Mouse (Mus musculus) hindbrain, embryonic 13.5 days (tissue): ENCODE results near the gene Stat3. TPM values are rescaled to one million over a fixed set of nuclear protein-coding genes. Genes with fewer than 3 reads are reported as not detected.

ENCODE experiments used
- ATAC-seq: fragments of 200-750 bp; cut with Nextera tagmentation; 2 replicates; pipeline ENCODE4 v1.8.0; 2017; ENCODE audit warnings: moderate TSS enrichment; ENCODE audit not compliant: low FRiP score
- H3K27ac ChIP-seq: fragments of 300-500 bp; sonication (generic); 2 replicates; pipeline ENCODE4 v1.5.1; 2015; ENCODE audit warnings: inconsistent platforms, mild to moderate bottlenecking, moderate library complexity
- H3K27me3 ChIP-seq: fragments of 300-500 bp; sonication (generic); 2 replicates; pipeline ENCODE4 v1.6.1; 2015; ENCODE audit warnings: mild to moderate bottlenecking, inconsistent platforms
- H3K36me3 ChIP-seq: fragments of 300-500 bp; sonication (generic); 2 replicates; pipeline ENCODE4 v1.6.1; 2015; ENCODE audit warnings: mild to moderate bottlenecking, inconsistent platforms
- H3K4me1 ChIP-seq: fragments of 300-500 bp; sonication (generic); replicated peaks from 2 replicates; pipeline ENCODE4 v1.6.1; 2015; ENCODE audit warnings: inconsistent platforms
- H3K4me2 ChIP-seq: fragments of 300-500 bp; sonication (generic); 2 replicates; pipeline ENCODE4 v1.6.1; 2015; ENCODE audit warnings: inconsistent platforms, mild to moderate bottlenecking, moderate library complexity
- H3K4me3 ChIP-seq: fragments of 300-500 bp; sonication (generic); 2 replicates; pipeline ENCODE4 v1.5.1; 2015; ENCODE audit warnings: mild to moderate bottlenecking, inconsistent platforms
- H3K9ac ChIP-seq: fragments of 300-500 bp; sonication (generic); 2 replicates; pipeline ENCODE4 v1.6.1; 2015; ENCODE audit warnings: mild to moderate bottlenecking, inconsistent platforms
- H3K9me3 ChIP-seq: fragments of 300-500 bp; sonication (generic); 2 replicates; pipeline ENCODE4 v1.6.1; 2016; ENCODE audit warnings: inconsistent platforms
- WGBS: fragments of 180-500 bp; shearing (Covaris S2); methylation state at CpG from one replicate; pipeline ENCODE4 v1.1.7; 2015; 5-methylcytosine and 5-hydroxymethylcytosine counted together
- polyA plus RNA-seq: library from polyadenylated mRNA; unstranded; fragments of >200 nt; fragmentation: Nextera tagmentation; extraction: Ambion mirVana; gene quantifications from 2 replicates; pipeline ENCODE4 v1.2.1, GENCODE M21; 2015

Stat3 gene
- polyA plus RNA-seq, 1 experiment from 2014 or later: 53.3 TPM

GRCm38 (mm10) chr11:100959826-100960225 is 20.5 kb upstream of the Stat3 start:
- no peak for ATAC-seq
- no peak overlapping the region for H3K9ac ChIP-seq
- H3K4me1 ChIP-seq: peaks cover 11% of the 10 kb centered on the region
- WGBS: 32% methylated on average over 3 of the region's 3 CpGs
- no peak overlapping the region for H3K4me3 ChIP-seq
- peaks cover 48% of the 10 kb centered on the region for H3K27me3 ChIP-seq
- no peaks in the 10 kb centered on the region for H3K9me3 ChIP-seq
- H3K27ac ChIP-seq: no peak overlapping the region
- H3K36me3 ChIP-seq: no peaks in the 10 kb centered on the region
- H3K4me2 ChIP-seq: no peak overlapping the region

GRCm38 (mm10) chr11:100959464-100959810 is 20.1 kb upstream of the Stat3 start:
- peak overlapping the region; percentile 24 for H3K4me3 ChIP-seq
- no peaks in the 10 kb centered on the region for H3K36me3 ChIP-seq
- no peak for ATAC-seq
- H3K27ac ChIP-seq: no peak overlapping the region
- no peaks in the 10 kb centered on the region for H3K9me3 ChIP-seq
- H3K4me2 ChIP-seq: peak overlapping the region; percentile 48
- peaks cover 45% of the 10 kb centered on the region for H3K27me3 ChIP-seq
- WGBS: 4% methylated on average over 14 of the region's 14 CpGs
- H3K4me1 ChIP-seq: peaks cover 11% of the 10 kb centered on the region
- no peak overlapping the region for H3K9ac ChIP-seq

- 8% methylated on average over 76 of the region's 76 CpGs for WGBS
- Histone ChIP-seq H3K4me3 (peak overlapping the region; percentile 24), H3K4me2 (peak overlapping the region; percentile 48), H3K4me1 (peaks cover 11% of the 10 kb centered on the region), H3K27ac (no peak overlapping the region), H3K36me3 (no peaks in the 10 kb centered on the region), H3K27me3 (peaks cover 39% of the 10 kb centered on the region), H3K9me3 (no peaks in the 10 kb centered on the region), H3K9ac (peak overlapping the region; percentile 36)
- no peak for ATAC-seq
Measured at GRCm38 (mm10) chr11:100958613-100959463, 19.5 kb upstream of the Stat3 start.

- no peak overlapping the region for H3K9ac ChIP-seq
- WGBS: 34% methylated on average over 6 of the region's 6 CpGs
- no peak for ATAC-seq
- no peak overlapping the region for H3K4me2 ChIP-seq
- H3K4me3 ChIP-seq: no peak overlapping the region
- H3K27ac ChIP-seq: no peak overlapping the region
- peaks cover 33% of the 10 kb centered on the region for H3K27me3 ChIP-seq
- peaks cover 11% of the 10 kb centered on the region for H3K4me1 ChIP-seq
- no peaks in the 10 kb centered on the region for H3K9me3 ChIP-seq
- H3K36me3 ChIP-seq: no peaks in the 10 kb centered on the region
Measured at GRCm38 (mm10) chr11:100957915-100958469, 18.7 kb upstream of the Stat3 start.

GRCm38 (mm10) chr11:100957244-100957643 is 17.9 kb upstream of the Stat3 start:
- Histone ChIP-seq H3K27me3 (peaks cover 33% of the 10 kb centered on the region), H3K4me2 (no peak overlapping the region), H3K4me3 (no peak overlapping the region), H3K9me3 (no peaks in the 10 kb centered on the region), H3K4me1 (peaks cover 12% of the 10 kb centered on the region), H3K27ac (no peak overlapping the region), H3K9ac (no peak overlapping the region), H3K36me3 (no peaks in the 10 kb centered on the region)
- no peak for ATAC-seq
- WGBS: 5% methylated on average over 5 of the region's 5 CpGs

GRCm38 (mm10) chr11:100949540-100949939 is 10.2 kb upstream of the Stat3 start:
- no peaks in the 10 kb centered on the region for H3K27me3 ChIP-seq
- H3K4me2 ChIP-seq: no peak overlapping the region
- ATAC-seq: no peak
- peaks cover 6% of the 10 kb centered on the region; the same call in 1 of the 2 replicates for H3K4me1 ChIP-seq
- 100% methylated on average over 1 of the region's 1 CpGs for WGBS
- H3K27ac ChIP-seq: no peak overlapping the region
- H3K36me3 ChIP-seq: no peaks in the 10 kb centered on the region
- no peaks in the 10 kb centered on the region for H3K9me3 ChIP-seq
- H3K9ac ChIP-seq: no peak overlapping the region
- H3K4me3 ChIP-seq: no peak overlapping the region

GRCm38 (mm10) chr11:100948317-100948716 is 9.0 kb upstream of the Stat3 start:
- H3K9me3 ChIP-seq: no peaks in the 10 kb centered on the region
- no peak overlapping the region for H3K9ac ChIP-seq
- H3K4me3 ChIP-seq: no peak overlapping the region
- 61% methylated on average over 4 of the region's 4 CpGs for WGBS
- H3K27me3 ChIP-seq: no peaks in the 10 kb centered on the region
- peaks cover 6% of the 10 kb centered on the region; the same call in 1 of the 2 replicates for H3K4me1 ChIP-seq
- H3K27ac ChIP-seq: no peak overlapping the region
- ATAC-seq: no peak
- no peak overlapping the region for H3K4me2 ChIP-seq
- H3K36me3 ChIP-seq: no peaks in the 10 kb centered on the region

- H3K27me3 ChIP-seq: no peaks in the 10 kb centered on the region
- H3K4me2 ChIP-seq: no peak overlapping the region
- no peak overlapping the region for H3K9ac ChIP-seq
- no peaks in the 10 kb centered on the region for H3K9me3 ChIP-seq
- no peak overlapping the region for H3K4me3 ChIP-seq
- no peak for ATAC-seq
- peaks cover 6% of the 10 kb centered on the region; the same call in 1 of the 2 replicates for H3K4me1 ChIP-seq
- H3K36me3 ChIP-seq: no peaks in the 10 kb centered on the region
- no peak overlapping the region for H3K27ac ChIP-seq
Measured at GRCm38 (mm10) chr11:100947548-100947947, 8.2 kb upstream of the Stat3 start.

GRCm38 (mm10) chr11:100946862-100947261 is 7.5 kb upstream of the Stat3 start:
- no peak for ATAC-seq
- Histone ChIP-seq H3K27me3 (0 out of 2 replicates have a peak, but pooled peaks cover 3% of the 10 kb centered on the region), H3K9me3 (no peaks in the 10 kb centered on the region), H3K4me2 (no peak overlapping the region), H3K27ac (no peak overlapping the region), H3K4me1 (peaks cover 3% of the 10 kb centered on the region; the same call in 1 of the 2 replicates), H3K36me3 (no peaks in the 10 kb centered on the region), H3K4me3 (no peak overlapping the region), H3K9ac (no peak overlapping the region)
- 42% methylated on average over 4 of the region's 4 CpGs for WGBS

GRCm38 (mm10) chr11:100942388-100942787 is 3.0 kb upstream of the Stat3 start:
- H3K4me1 ChIP-seq: peaks cover 19% of the 10 kb centered on the region
- no peak overlapping the region for H3K27ac ChIP-seq
- H3K4me2 ChIP-seq: no peak overlapping the region
- ATAC-seq: no peak
- 0 out of 2 replicates have a peak, but pooled peaks cover 3% of the 10 kb centered on the region for H3K27me3 ChIP-seq
- WGBS: 100% methylated on average over 1 of the region's 1 CpGs
- H3K4me3 ChIP-seq: no peak overlapping the region
- H3K36me3 ChIP-seq: no peaks in the 10 kb centered on the region
- H3K9ac ChIP-seq: no peak overlapping the region
- no peaks in the 10 kb centered on the region for H3K9me3 ChIP-seq

GRCm38 (mm10) chr11:100938711-100939511 is 429 bp downstream of the Stat3 start:
- peak overlapping the region; percentile 88 for H3K27ac ChIP-seq
- ATAC-seq: peak; percentile 2; the same call in 1 of the 2 replicates
- under 1% methylated on average over 43 of the region's 48 CpGs for WGBS

GRCm38 (mm10) chr11:100938112-100938511 is 1.2 kb downstream of the Stat3 start:
- no peak for ATAC-seq
- Histone ChIP-seq H3K36me3 (no peaks in the 10 kb centered on the region), H3K4me2 (peak overlapping the region; percentile 74), H3K9ac (peak overlapping the region; percentile 30; the same call in 1 of the 2 replicates), H3K4me1 (peaks cover 31% of the 10 kb centered on the region), H3K27ac (no peak overlapping the region), H3K4me3 (peak overlapping the region; percentile 95), H3K27me3 (0 out of 2 replicates have a peak, but pooled peaks cover 3% of the 10 kb centered on the region), H3K9me3 (no peaks in the 10 kb centered on the region)
- 34% methylated on average over 5 of the region's 5 CpGs for WGBS

More at GRCm38 (mm10) chr11:100938711-100939511, 429 bp downstream of the Stat3 start:
- 0 out of 2 replicates have a peak, but pooled peaks cover 3% of the 10 kb centered on the region for H3K27me3 ChIP-seq
- H3K4me2 ChIP-seq: peak overlapping the region; percentile 74
- peaks cover 31% of the 10 kb centered on the region for H3K4me1 ChIP-seq
- no peaks in the 10 kb centered on the region for H3K9me3 ChIP-seq
- H3K36me3 ChIP-seq: no peaks in the 10 kb centered on the region
- peak overlapping the region; percentile 95 for H3K4me3 ChIP-seq
- H3K9ac ChIP-seq: peak overlapping the region; percentile 92
